Mouse (Mus musculus) limb, embryonic 14.5 days (tissue): ENCODE results near the gene Max. TPM values are rescaled to one million over a fixed set of nuclear protein-coding genes. Genes with fewer than 3 reads are reported as not detected.

Experiments
- ATAC-seq: fragments of 200-750 bp; cut with Nextera tagmentation; 2 replicates; pipeline ENCODE4 v1.8.0; 2017; ENCODE audit warnings: low read depth, moderate number of reproducible peaks, moderate TSS enrichment; ENCODE audit not compliant: low FRiP score
- DNase-seq: peaks from one replicate; pipeline ENCODE4 v3.0.0-alpha.2; 2015; ENCODE audit warnings: low spot score
- H3K27ac ChIP-seq: fragments of 300-500 bp; sonication (generic); replicated peaks from 2 replicates; pipeline ENCODE4 v1.5.1; 2014; ENCODE audit warnings: low read depth, mild to moderate bottlenecking, low read length, moderate library complexity, mixed read lengths
- H3K27me3 ChIP-seq: fragments of 300-500 bp; sonication (generic); 2 replicates; pipeline ENCODE4 v1.6.1; 2014; ENCODE audit warnings: low read length, mixed read lengths; ENCODE audit not compliant: control insufficient read depth, insufficient read depth
- H3K36me3 ChIP-seq: fragments of 300-500 bp; sonication (generic); 2 replicates; pipeline ENCODE4 v1.6.1; 2014; ENCODE audit warnings: mild to moderate bottlenecking, low read length, moderate library complexity, mixed read lengths; ENCODE audit not compliant: control insufficient read depth, insufficient read depth
- H3K4me1 ChIP-seq: fragments of 300-500 bp; sonication (generic); 2 replicates; pipeline ENCODE4 v1.6.1; 2014; ENCODE audit warnings: antibody characterized with exemption, low read length, mixed read lengths; ENCODE audit not compliant: control insufficient read depth, insufficient read depth
- H3K4me2 ChIP-seq: fragments of 300-500 bp; sonication (generic); replicated peaks from 2 replicates; pipeline ENCODE4 v1.6.1; 2014; ENCODE audit warnings: low read depth, mild to moderate bottlenecking, low read length, moderate library complexity; ENCODE audit not compliant: severe bottlenecking
- H3K4me3 ChIP-seq: fragments of 300-500 bp; sonication (generic); replicated peaks from 2 replicates; pipeline ENCODE4 v1.5.1; 2014; ENCODE audit warnings: low read length
- H3K9ac ChIP-seq: fragments of 300-500 bp; sonication (generic); 2 replicates; pipeline ENCODE4 v1.6.1; 2014; ENCODE audit warnings: mild to moderate bottlenecking, low read depth, low read length, moderate library complexity; ENCODE audit not compliant: severe bottlenecking
- H3K9me3 ChIP-seq: fragments of 300-500 bp; sonication (generic); 2 replicates; pipeline ENCODE4 v1.6.1; 2016; ENCODE audit warnings: low read length; ENCODE audit not compliant: control insufficient read depth
- POLR2A ChIP-seq: fragments of 200-500 bp; IDR thresholded peaks from 2 replicates; pipeline ENCODE4 v1.8.0; 2012; ENCODE audit warnings: inconsistent platforms, mild to moderate bottlenecking, moderate library complexity, borderline replicate concordance; ENCODE audit not compliant: insufficient read depth, insufficient read length; ENCODE audit errors: extremely low read depth
- WGBS: fragments of 180-500 bp; shearing (Covaris S2); extraction: QIAGEN DNeasy Blood & Tissue Kit; methylation state at CpG from one replicate; pipeline ENCODE4 v1.1.7; 2014; 5-methylcytosine and 5-hydroxymethylcytosine counted together
- polyA plus RNA-seq, 2 experiments: library from polyadenylated mRNA; depleted of rRNA in 1 of 2; stranded (reverse) in 1 of 2; unstranded in 1 of 2; fragments of >200 nt; fragmentation: Nextera tagmentation in 1 of 2; extraction: Ambion mirVana in 1 of 2; gene quantifications; 2 replicates each; pipeline versions ENCODE4 v1.2.1 to v1.2.3; 2012 to 2014

The Max gene
- polyA plus RNA-seq, 2 experiments: 36.2 to 54.8 TPM

DNA sequence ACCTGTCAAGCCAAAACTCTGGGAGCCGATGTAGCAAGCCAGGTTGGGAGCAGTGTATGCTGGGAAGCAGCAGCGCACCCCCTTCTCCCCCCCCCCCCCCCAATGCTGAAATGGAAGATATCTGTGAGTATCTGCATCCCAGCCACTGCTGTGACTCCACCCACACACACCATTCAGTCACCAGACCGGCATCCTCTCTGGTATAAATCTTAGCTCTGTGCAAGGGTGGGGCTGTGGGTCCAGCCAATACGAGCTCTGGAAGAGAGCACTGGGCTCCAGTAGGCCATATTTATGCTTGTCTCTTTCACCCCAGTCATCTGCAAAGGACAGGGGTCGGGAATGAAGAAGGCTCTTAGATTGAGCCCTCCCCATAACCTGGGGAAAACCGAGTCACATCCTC lies 41.6 kb downstream of the Max start:
- ATAC-seq: no peak
- 75% methylated on average over 6 of the region's 6 CpGs for WGBS
- peaks cover 22% of the 10 kb centered on the region for H3K36me3 ChIP-seq

DNA sequence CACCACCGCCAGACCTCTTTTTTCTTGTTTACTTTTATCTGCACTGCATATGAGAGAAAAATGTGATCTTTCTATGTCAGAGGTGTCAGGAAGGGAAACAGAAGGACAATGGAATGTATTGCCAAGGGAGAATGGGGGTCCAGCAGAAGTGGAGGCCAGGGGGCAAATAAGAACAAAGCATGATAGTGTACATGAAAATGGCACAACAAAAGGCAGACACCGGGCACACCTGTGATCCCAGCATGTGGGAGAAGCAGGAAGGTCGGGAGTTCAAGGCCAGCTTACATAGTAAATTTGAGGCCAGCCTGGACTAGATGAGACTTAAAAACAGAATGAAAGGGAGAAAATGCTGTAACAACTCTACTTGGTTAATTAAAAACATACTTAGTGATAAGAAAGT lies 43.1 kb downstream of the Max start:
- Histone ChIP-seq H3K27ac (no peak overlapping the region), H3K9ac (no peak overlapping the region), H3K4me1 (no peaks in the 10 kb centered on the region), H3K4me3 (no peak overlapping the region), H3K4me2 (no peak overlapping the region), H3K36me3 (peaks cover 31% of the 10 kb centered on the region), H3K9me3 (no peaks in the 10 kb centered on the region), H3K27me3 (no peaks in the 10 kb centered on the region)
- 62% methylated on average over 3 of the region's 3 CpGs for WGBS
- DNase-seq (no peak), ATAC-seq (no peak)
- no peak for TF ChIP-seq POLR2A

More for the DNA sequence above, 41.6 kb downstream of the Max start:
- H3K4me1 ChIP-seq: no peaks in the 10 kb centered on the region
- no peak overlapping the region for H3K4me2 ChIP-seq
- no peaks in the 10 kb centered on the region for H3K9me3 ChIP-seq
- H3K27ac ChIP-seq: no peak overlapping the region
- H3K4me3 ChIP-seq: no peak overlapping the region
- no peaks in the 10 kb centered on the region for H3K27me3 ChIP-seq
- DNase-seq: no peak
- no peak overlapping the region for H3K9ac ChIP-seq
- no peak for TF ChIP-seq POLR2A

DNA sequence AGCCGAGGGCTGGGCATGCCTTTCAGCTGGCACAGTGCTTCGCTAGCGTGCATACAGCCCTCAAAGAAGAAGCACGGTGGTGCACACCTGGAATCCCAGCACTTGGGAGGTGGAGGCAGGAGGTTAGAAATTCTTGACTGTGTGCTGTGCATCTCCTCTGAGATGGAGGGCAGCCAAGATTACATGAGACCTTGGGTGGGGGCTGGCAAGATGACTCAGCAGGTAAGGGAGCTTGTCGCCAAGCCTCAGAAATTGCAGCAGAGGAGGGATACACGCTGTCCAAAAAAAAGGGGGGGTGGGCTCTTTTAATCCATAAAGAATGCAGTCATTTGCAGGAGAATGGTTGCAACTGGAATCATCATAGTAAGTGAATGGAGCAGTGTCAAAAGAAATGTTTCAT lies 43.9 kb downstream of the Max start:
- H3K27ac ChIP-seq: no peak overlapping the region
- DNase-seq (no peak), ATAC-seq (no peak)
- H3K9ac ChIP-seq: no peak overlapping the region
- no peaks in the 10 kb centered on the region for H3K4me1 ChIP-seq
- no peaks in the 10 kb centered on the region for H3K27me3 ChIP-seq
- WGBS: 84% methylated on average over 6 of the region's 6 CpGs
- H3K4me2 ChIP-seq: no peak overlapping the region
- no peaks in the 10 kb centered on the region for H3K9me3 ChIP-seq
- no peak overlapping the region for H3K4me3 ChIP-seq
- TF ChIP-seq POLR2A: no peak
- H3K36me3 ChIP-seq: peaks cover 32% of the 10 kb centered on the region

DNA sequence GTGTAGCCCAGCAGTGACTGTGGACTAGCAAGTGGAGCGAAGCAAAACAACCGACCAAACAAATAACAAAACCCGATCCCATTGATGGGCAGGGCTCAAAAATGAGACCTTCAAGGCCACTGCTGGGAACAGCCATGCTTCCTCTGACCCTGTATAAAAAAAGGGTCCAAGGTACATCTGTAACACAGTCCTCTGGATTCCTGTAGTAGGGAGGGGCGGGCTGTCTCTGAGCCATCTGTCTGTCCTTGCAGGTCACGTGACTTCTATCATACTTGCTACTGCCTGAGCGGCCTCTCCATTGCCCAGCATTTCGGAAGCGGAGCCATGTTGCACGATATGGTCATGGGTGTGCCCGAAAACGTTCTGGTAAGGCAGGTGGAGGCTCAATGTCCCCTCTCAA lies 45.8 kb downstream of the Max start:
- no peak for TF ChIP-seq POLR2A
- no peak overlapping the region for H3K4me2 ChIP-seq
- WGBS: 90% methylated on average over 11 of the region's 11 CpGs
- no peaks in the 10 kb centered on the region for H3K9me3 ChIP-seq
- peaks cover 42% of the 10 kb centered on the region for H3K36me3 ChIP-seq
- no peak overlapping the region for H3K4me3 ChIP-seq
- H3K27me3 ChIP-seq: no peaks in the 10 kb centered on the region
- no peak overlapping the region for H3K27ac ChIP-seq
- DNase-seq: no peak
- ATAC-seq: no peak
- no peaks in the 10 kb centered on the region for H3K4me1 ChIP-seq
- no peak overlapping the region for H3K9ac ChIP-seq

DNA sequence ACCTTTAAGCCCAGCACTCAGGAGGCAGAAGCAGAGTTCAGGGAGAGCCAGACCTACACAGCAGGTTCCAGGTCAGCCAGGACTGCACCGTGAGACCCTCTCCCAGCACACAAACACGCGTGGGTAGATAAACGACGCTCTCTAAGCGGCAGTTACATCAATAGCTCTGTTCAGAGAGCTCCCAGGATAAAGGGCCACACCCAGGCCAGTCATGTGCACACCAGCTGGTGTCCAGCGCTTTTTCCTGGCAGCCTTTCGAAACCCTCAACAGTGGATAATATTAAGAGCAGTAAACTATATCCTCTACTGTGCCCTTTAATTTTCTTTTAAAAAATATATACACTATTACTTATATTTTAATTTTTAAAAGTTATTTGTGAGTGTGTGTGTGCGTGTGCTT lies 49.8 kb downstream of the Max start:
- Histone ChIP-seq H3K4me3 (no peak overlapping the region), H3K9me3 (no peaks in the 10 kb centered on the region), H3K27me3 (no peaks in the 10 kb centered on the region), H3K9ac (no peak overlapping the region), H3K36me3 (peaks cover 38% of the 10 kb centered on the region), H3K4me1 (no peaks in the 10 kb centered on the region), H3K4me2 (no peak overlapping the region), H3K27ac (no peak overlapping the region)
- ATAC-seq (no peak), DNase-seq (no peak)
- WGBS: 68% methylated on average over 9 of the region's 9 CpGs
- no peak for TF ChIP-seq POLR2A

DNA sequence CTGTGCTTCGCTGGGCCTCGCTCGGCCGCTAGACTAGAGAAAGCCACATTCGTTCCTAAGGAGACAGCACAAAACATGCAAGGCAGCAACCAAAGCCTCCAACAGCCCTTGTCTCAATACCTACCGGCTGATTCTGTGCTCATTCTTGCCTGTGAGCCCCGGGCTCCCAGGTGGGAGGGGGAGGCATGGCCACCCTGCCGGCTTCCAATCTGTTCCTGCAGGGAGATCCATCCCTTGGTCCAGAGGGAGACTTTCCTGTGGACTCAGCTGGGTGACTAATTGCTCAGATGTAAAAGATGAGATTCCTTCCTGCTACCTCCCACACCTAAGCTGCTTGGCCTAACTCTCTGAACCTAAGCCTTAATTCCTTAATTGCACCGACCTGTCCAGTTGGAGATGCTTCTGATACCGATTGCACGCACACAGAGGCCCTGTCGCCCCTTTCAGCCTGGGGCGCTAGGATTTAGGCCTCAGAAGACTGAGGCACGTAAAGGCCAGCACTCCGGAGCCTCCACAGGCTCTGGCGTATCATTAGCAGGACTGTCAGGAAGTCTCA lies 50.8 kb downstream of the Max start:
- ATAC-seq (no peak), DNase-seq (no peak)
- Histone ChIP-seq H3K4me3 (no peak overlapping the region), H3K36me3 (peaks cover 39% of the 10 kb centered on the region), H3K27ac (no peak overlapping the region), H3K9ac (no peak overlapping the region), H3K4me2 (no peak overlapping the region), H3K4me1 (no peaks in the 10 kb centered on the region), H3K27me3 (no peaks in the 10 kb centered on the region), H3K9me3 (no peaks in the 10 kb centered on the region)
- no peak for TF ChIP-seq POLR2A
- WGBS: 73% methylated on average over 16 of the region's 16 CpGs
